Mouse (Mus musculus): ENCODE results near the gene Smtnl1. TPM values are rescaled to one million over a fixed set of nuclear protein-coding genes. Genes with fewer than 3 reads are reported as not detected.

The Smtnl1 gene
- polyA plus RNA-seq, 1 experiment from 2014 or later: 0.27 TPM

DNA sequence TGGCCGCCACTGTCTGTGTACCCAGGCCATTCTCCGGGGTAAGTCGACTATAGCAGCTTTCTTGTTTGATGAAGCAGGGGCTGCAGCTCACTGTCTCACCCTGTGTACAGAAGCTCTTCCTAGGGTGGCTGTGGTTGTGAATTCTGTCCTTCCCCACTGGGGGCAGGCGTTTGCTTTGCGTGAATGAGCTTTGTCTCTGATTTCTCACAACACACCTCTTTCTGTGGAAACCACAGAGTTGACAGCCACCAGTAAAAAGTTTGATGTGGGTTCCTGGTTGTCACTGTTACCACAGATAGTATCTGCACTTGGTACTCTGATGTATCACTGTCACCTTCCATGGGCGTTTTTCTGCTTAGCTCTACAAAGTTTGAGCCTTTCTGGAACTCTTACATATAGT lies 43.2 kb downstream of the Smtnl1 start:
- Histone ChIP-seq H3K4me1 (peaks cover 16% of the 10 kb centered on the region), H3K9me3 (no peaks in the 10 kb centered on the region), H3K27me3 (replicated peaks; ENCODE audit: low read depth, poor library complexity, severe bottlenecking) (no peaks in the 10 kb centered on the region), H3K27ac (replicated peaks) (no peak overlapping the region), H3K4me3 (no peak overlapping the region), H3K36me3 (replicated peaks) (no peaks in the 10 kb centered on the region)
- WGBS: 65% methylated on average over 6 of the region's 6 CpGs
- DNase-seq (ENCODE audit: low spot score): no peak

GRCm38 (mm10) chr2:84777706-84778105 lies 44.7 kb downstream of the Smtnl1 start:
- 67% methylated on average over 3 of the region's 3 CpGs for WGBS
- Histone ChIP-seq H3K27ac (replicated peaks) (no peak overlapping the region), H3K9me3 (no peaks in the 10 kb centered on the region), H3K36me3 (replicated peaks) (no peaks in the 10 kb centered on the region), H3K4me3 (no peak overlapping the region), H3K27me3 (replicated peaks; ENCODE audit: low read depth, poor library complexity, severe bottlenecking) (no peaks in the 10 kb centered on the region), H3K4me1 (peaks cover 28% of the 10 kb centered on the region)
- no peak for DNase-seq (ENCODE audit: low spot score)

DNA sequence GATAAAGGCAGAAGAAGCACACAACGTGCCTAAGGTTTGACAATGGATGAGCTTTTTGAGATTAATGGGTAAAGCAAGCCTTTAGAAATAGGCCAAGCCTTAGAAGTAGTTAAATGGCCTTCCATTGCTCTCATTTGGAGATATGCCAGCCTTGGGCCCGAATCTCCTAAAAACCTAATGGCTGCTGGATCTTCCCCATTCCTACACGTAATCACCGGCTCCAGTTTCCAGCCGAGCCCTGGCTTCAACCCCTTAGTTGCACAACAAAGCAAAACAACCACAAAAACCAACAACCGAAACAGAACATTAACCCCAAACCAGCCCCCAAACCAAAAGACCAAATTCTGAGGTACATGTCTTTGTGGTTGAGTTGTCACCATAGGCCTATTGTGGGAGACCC lies 46.8 kb downstream of the Smtnl1 start:
- Histone ChIP-seq H3K4me1 (peaks cover 28% of the 10 kb centered on the region), H3K36me3 (replicated peaks) (no peaks in the 10 kb centered on the region), H3K27ac (replicated peaks) (peak overlapping the region; percentile 86), H3K27me3 (replicated peaks; ENCODE audit: low read depth, poor library complexity, severe bottlenecking) (no peaks in the 10 kb centered on the region), H3K9me3 (no peaks in the 10 kb centered on the region), H3K4me3 (no peak overlapping the region)
- no peak for DNase-seq (ENCODE audit: low spot score)
- WGBS: 88% methylated on average over 6 of the region's 6 CpGs

DNA sequence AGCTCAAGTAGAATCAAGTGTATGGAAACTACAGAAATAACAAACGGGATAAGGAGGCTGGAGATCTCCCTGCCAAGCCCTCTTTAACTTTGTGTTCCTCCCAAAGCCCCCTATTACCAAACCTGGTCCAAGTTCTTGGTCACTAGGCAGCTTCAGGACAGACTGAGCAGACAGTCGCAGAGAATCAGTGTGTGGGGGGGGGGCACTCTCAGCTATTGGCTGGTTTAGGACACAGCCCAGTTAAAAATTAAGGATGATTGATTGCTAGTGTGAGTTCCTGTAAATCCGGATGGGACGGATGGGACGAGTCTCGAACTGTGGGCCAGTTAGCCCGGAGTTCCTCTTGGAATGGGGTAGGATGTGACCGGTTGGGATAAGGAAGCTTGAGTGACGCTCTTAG lies 47.2 kb downstream of the Smtnl1 start, which contains the start of gene Serping1:
Gene Serping1 (minus strand): TSS at position 204 of the 400 bp plus-strand sequence.
- Histone ChIP-seq H3K27ac (replicated peaks) (peak within 1 kb of the TSS; percentile 86), H3K36me3 (replicated peaks) (no peaks in the 10 kb centered on the region), H3K4me1 (peaks cover 28% of the 10 kb centered on the region), H3K4me3 (peak within 1 kb of the TSS; percentile 54), H3K27me3 (replicated peaks; ENCODE audit: low read depth, poor library complexity, severe bottlenecking) (no peaks in the 10 kb centered on the region), H3K9me3 (no peaks in the 10 kb centered on the region)
- peak; percentile 34 for DNase-seq (ENCODE audit: low spot score)
- 59% methylated on average over 9 of the region's 9 CpGs for whole genome bisulfite sequencing

- 1% methylated on average over 15 of the region's 15 CpGs for WGBS
- Histone ChIP-seq H3K27me3 (replicated peaks; ENCODE audit: low read depth, poor library complexity, severe bottlenecking) (no peaks in the 10 kb centered on the region), H3K36me3 (replicated peaks) (no peaks in the 10 kb centered on the region), H3K9me3 (no peaks in the 10 kb centered on the region), H3K4me1 (peaks cover 28% of the 10 kb centered on the region), H3K4me3 (peak overlapping the region; percentile 54), H3K27ac (replicated peaks) (peak overlapping the region; percentile 86)
- DNase-seq (ENCODE audit: low spot score): peak; percentile 87
Observed at GRCm38 (mm10) chr2:84774751-84775150, 47.7 kb downstream of the Smtnl1 start.

GRCm38 (mm10) chr2:84773195-84773594 lies 49.3 kb downstream of the Smtnl1 start:
- WGBS: 85% methylated on average over 5 of the region's 5 CpGs
- 0 out of 2 replicates have a peak overlapping the region, but pooled peaks have one; percentile 10 for H3K27ac ChIP-seq (replicated peaks)
- DNase-seq (ENCODE audit: low spot score): no peak
- H3K27me3 ChIP-seq (replicated peaks; ENCODE audit: low read depth, poor library complexity, severe bottlenecking): no peaks in the 10 kb centered on the region
- H3K9me3 ChIP-seq: no peaks in the 10 kb centered on the region
- no peaks in the 10 kb centered on the region for H3K36me3 ChIP-seq (replicated peaks)
- H3K4me3 ChIP-seq: 0 out of 2 replicates have a peak overlapping the region, but pooled peaks have one; percentile 8
- H3K4me1 ChIP-seq: peaks cover 28% of the 10 kb centered on the region

GRCm38 (mm10) chr2:84772454-84772853 lies 50.0 kb downstream of the Smtnl1 start:
- Histone ChIP-seq H3K36me3 (replicated peaks) (no peaks in the 10 kb centered on the region), H3K9me3 (no peaks in the 10 kb centered on the region), H3K4me1 (peaks cover 28% of the 10 kb centered on the region), H3K27me3 (replicated peaks; ENCODE audit: low read depth, poor library complexity, severe bottlenecking) (no peaks in the 10 kb centered on the region), H3K27ac (replicated peaks) (no peak overlapping the region), H3K4me3 (no peak overlapping the region)
- no peak for DNase-seq (ENCODE audit: low spot score)
- WGBS: 85% methylated on average over 4 of the region's 4 CpGs

- H3K4me3 ChIP-seq: no peak overlapping the region
- H3K27me3 ChIP-seq (replicated peaks; ENCODE audit: low read depth, poor library complexity, severe bottlenecking): no peaks in the 10 kb centered on the region
- H3K4me1 ChIP-seq: peaks cover 28% of the 10 kb centered on the region
- H3K36me3 ChIP-seq (replicated peaks): no peaks in the 10 kb centered on the region
- H3K27ac ChIP-seq (replicated peaks): no peak overlapping the region
- H3K9me3 ChIP-seq: no peaks in the 10 kb centered on the region
- WGBS: 76% methylated on average over 6 of the region's 6 CpGs
- no peak for DNase-seq (ENCODE audit: low spot score)
Observed at GRCm38 (mm10) chr2:84770501-84770900, 52.0 kb downstream of the Smtnl1 start.

DNA sequence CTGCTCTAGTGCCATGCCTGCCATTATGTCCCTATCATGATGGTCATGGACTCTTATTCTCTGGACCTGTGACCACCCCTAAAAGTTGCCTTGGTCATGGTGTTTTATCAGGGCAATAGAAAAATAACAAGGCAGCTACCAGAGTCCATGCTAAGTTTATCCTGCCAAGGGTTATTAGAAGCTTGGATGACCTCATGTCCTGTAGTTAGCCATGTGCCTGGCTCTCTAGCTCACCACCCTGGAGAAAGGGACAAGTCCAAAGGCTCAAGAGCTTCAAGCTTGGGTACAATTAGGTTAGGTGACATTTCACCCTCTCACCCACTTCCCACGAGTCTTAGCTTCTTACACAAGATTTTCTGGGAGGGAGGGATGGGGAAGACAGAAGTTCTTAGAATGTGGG lies 59.6 kb downstream of the Smtnl1 start:
- H3K27me3 ChIP-seq (replicated peaks; ENCODE audit: low read depth, poor library complexity, severe bottlenecking): no peaks in the 10 kb centered on the region
- H3K4me1 ChIP-seq: peaks cover 6% of the 10 kb centered on the region
- WGBS: 67% methylated on average over 1 of the region's 1 CpGs
- H3K4me3 ChIP-seq: no peak overlapping the region
- H3K36me3 ChIP-seq (replicated peaks): no peaks in the 10 kb centered on the region
- no peak overlapping the region for H3K27ac ChIP-seq (replicated peaks)
- no peak for DNase-seq (ENCODE audit: low spot score)
- no peaks in the 10 kb centered on the region for H3K9me3 ChIP-seq

- Histone ChIP-seq H3K9me3 (no peaks in the 10 kb centered on the region), H3K27me3 (replicated peaks; ENCODE audit: low read depth, poor library complexity, severe bottlenecking) (no peaks in the 10 kb centered on the region), H3K4me3 (no peak overlapping the region), H3K27ac (replicated peaks) (no peak overlapping the region), H3K36me3 (replicated peaks) (no peaks in the 10 kb centered on the region), H3K4me1 (peaks cover 8% of the 10 kb centered on the region)
- WGBS: 38% methylated on average over 4 of the region's 4 CpGs
- no peak for DNase-seq (ENCODE audit: low spot score)
Observed at GRCm38 (mm10) chr2:84762295-84762694, 60.2 kb downstream of the Smtnl1 start.

- no peak for DNase-seq (ENCODE audit: low spot score)
Observed at GRCm38 (mm10) chr2:84761840-84762239, 60.6 kb downstream of the Smtnl1 start.

GRCm38 (mm10) chr2:84761309-84761708 lies 61.1 kb downstream of the Smtnl1 start:
- H3K27me3 ChIP-seq (replicated peaks; ENCODE audit: low read depth, poor library complexity, severe bottlenecking): no peaks in the 10 kb centered on the region
- no peak overlapping the region for H3K4me3 ChIP-seq
- no peaks in the 10 kb centered on the region for H3K36me3 ChIP-seq (replicated peaks)
- no peak overlapping the region for H3K27ac ChIP-seq (replicated peaks)
- 93% methylated on average over 3 of the region's 3 CpGs for WGBS
- peaks cover 11% of the 10 kb centered on the region for H3K4me1 ChIP-seq
- no peaks in the 10 kb centered on the region for H3K9me3 ChIP-seq
- DNase-seq (ENCODE audit: low spot score): no peak

More at GRCm38 (mm10) chr2:84761840-84762239, 60.6 kb downstream of the Smtnl1 start:
- no peaks in the 10 kb centered on the region for H3K36me3 ChIP-seq (replicated peaks)
- whole genome bisulfite sequencing: 91% methylated on average over 1 of the region's 1 CpGs
- H3K4me3 ChIP-seq: no peak overlapping the region
- H3K4me1 ChIP-seq: peaks cover 11% of the 10 kb centered on the region
- H3K27me3 ChIP-seq (replicated peaks; ENCODE audit: low read depth, poor library complexity, severe bottlenecking): no peaks in the 10 kb centered on the region
- no peak overlapping the region for H3K27ac ChIP-seq (replicated peaks)
- no peaks in the 10 kb centered on the region for H3K9me3 ChIP-seq
